Comparison of ENCODE assay signal across 9 mouse cellular contexts in the genomic region with DNA sequence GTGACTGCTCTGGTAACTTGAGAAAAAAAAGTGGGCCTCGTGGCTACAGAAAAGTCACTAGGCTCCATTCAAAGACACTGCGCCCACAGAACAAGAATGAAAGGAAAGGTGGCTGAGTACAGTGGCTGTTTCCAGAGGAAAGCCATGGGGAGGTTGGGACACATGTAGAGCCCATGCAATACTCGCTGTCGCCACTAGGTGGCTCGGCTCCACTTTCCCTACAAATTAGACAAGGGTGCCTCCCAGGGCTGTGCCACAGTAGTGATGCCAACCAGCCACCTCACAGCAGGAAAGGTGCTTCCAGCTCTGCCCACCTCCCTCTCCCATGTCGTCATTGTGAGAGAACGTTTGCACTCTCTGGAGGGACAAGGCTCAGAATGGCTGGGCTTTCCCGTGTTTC.
A peak's percentile ranks its signal among the peaks of the same experiment; 100 is the strongest.
DNase-seq lines count a peak whose midpoint lies in the region; ATAC-seq lines count a peak whose summit lies in the region.
"Had no signal": no experiment of that assay in that cellular context is flagged by ENCODE, and none has a peak within 500 bp of the region (broad histone marks: within the 10 kb centered on the region; RNA-seq: fewer than 3 reads in every experiment).

No protein-coding gene starts in this region.

- no peak overlapping the region for H3K4me3 ChIP-seq in midbrain, embryonic 10.5 days
- H3K4me3 ChIP-seq in midbrain, embryonic 14.5 days (replicated peaks; ENCODE audit: low read depth, low read length) = no peak overlapping the region
- H3K4me3 ChIP-seq: hindbrain, embryonic 15.5 days had no signal

- H3K27me3 ChIP-seq in midbrain, embryonic 10.5 days (ENCODE audit: low read depth, poor library complexity, severe bottlenecking) = no peaks in the 10 kb centered on the region
- H3K27me3 ChIP-seq in midbrain, embryonic 14.5 days (ENCODE audit: control insufficient read depth, insufficient read depth, low read length) = no peaks in the 10 kb centered on the region
- H3K27me3 ChIP-seq: hindbrain, embryonic 15.5 days had no signal

- DNase-seq in frontal cortex, postnatal 25 days (ENCODE audit: low spot score in 2 of 2) = peak; percentile 12 to 18
- no peak for DNase-seq in frontal cortex, postnatal 14 days (ENCODE audit: low spot score in 2 of 2)
- DNase-seq in midbrain, embryonic 10.5 days (ENCODE audit: low spot score) = peak; percentile 38
- DNase-seq in midbrain, embryonic 14.5 days = no peak
- DNase-seq in c-Kit-positive CD71-positive TER-119-negative erythroid progenitor cells, embryonic 14.5 days (ENCODE audit: low read depth) = peak; percentile 2
- DNase-seq in testis, postnatal 10 days (ENCODE audit: low spot score) = peak; percentile 70
- DNase-seq in spleen, postnatal 14 days (ENCODE audit: low spot score in 2 of 2) = no peak
- DNase-seq in gastrocnemius, adult 8-10 months (ENCODE audit: low spot score in 2 of 2) = no peak

- H3K36me3 ChIP-seq in midbrain, embryonic 10.5 days = no peaks in the 10 kb centered on the region
- no peaks in the 10 kb centered on the region for H3K36me3 ChIP-seq in midbrain, embryonic 14.5 days (ENCODE audit: control insufficient read depth, insufficient read depth, low read length)
- H3K36me3 ChIP-seq: hindbrain, embryonic 15.5 days had no signal

- peaks cover 5% of the 10 kb centered on the region for H3K4me1 ChIP-seq in midbrain, embryonic 10.5 days
- H3K4me1 ChIP-seq in midbrain, embryonic 14.5 days (ENCODE audit: control insufficient read depth, insufficient read depth, low read length) = no peaks in the 10 kb centered on the region
- H3K4me1 ChIP-seq: hindbrain, embryonic 15.5 days had no signal

- peaks cover 13% of the 10 kb centered on the region for H3K9me3 ChIP-seq in midbrain, embryonic 10.5 days (replicated peaks)
- H3K9me3 ChIP-seq in midbrain, embryonic 14.5 days (ENCODE audit: control insufficient read depth, low read length) = no peaks in the 10 kb centered on the region
- H3K9me3 ChIP-seq: hindbrain, embryonic 15.5 days had no signal

- no peak overlapping the region for H3K27ac ChIP-seq in midbrain, embryonic 10.5 days (replicated peaks)
- H3K27ac ChIP-seq in midbrain, embryonic 14.5 days (replicated peaks; ENCODE audit: low read depth, low read length) = no peak overlapping the region
- H3K27ac ChIP-seq: hindbrain, embryonic 15.5 days had no signal

- H3K9ac ChIP-seq in midbrain, embryonic 14.5 days (replicated peaks; ENCODE audit: low read length) = no peak overlapping the region
- H3K9ac ChIP-seq: hindbrain, embryonic 15.5 days had no signal

- WGBS in midbrain, embryonic 10.5 days = 44% methylated on average over 8 of the region's 8 CpGs
- 45% methylated on average over 8 of the region's 8 CpGs for WGBS in midbrain, embryonic 14.5 days

- no peak overlapping the region for H3K4me2 ChIP-seq in midbrain, embryonic 14.5 days (ENCODE audit: low read length)
- H3K4me2 ChIP-seq: hindbrain, embryonic 15.5 days had no signal

- no peak for ATAC-seq in midbrain, embryonic 14.5 days (ENCODE audit: low FRiP score, low TSS enrichment)

Comparison
In these comparisons a context has a peak if more than half of its experiments do, and no peak if none do; other contexts are left out.
1. DNase-seq: peak in frontal cortex, postnatal 25 days (2 of 2), midbrain, embryonic 10.5 days (single experiment), c-Kit-positive CD71-positive TER-119-negative erythroid progenitor cells, embryonic 14.5 days (single experiment) and testis, postnatal 10 days (single experiment); none in frontal cortex, postnatal 14 days (0 of 2), midbrain, embryonic 14.5 days (single experiment), spleen, postnatal 14 days (0 of 2) and gastrocnemius, adult 8-10 months (0 of 2).